Mouse (Mus musculus) spleen, adult 18-20 months (tissue): ENCODE data around the gene Plch1.

Experiments
- DNase-seq, 2 experiments: peaks; one replicate each; pipeline ENCODE4 v3.0.0; 2022; ENCODE audit warnings: mixed read lengths in 2 of 2

The Plch1 gene

DNA sequence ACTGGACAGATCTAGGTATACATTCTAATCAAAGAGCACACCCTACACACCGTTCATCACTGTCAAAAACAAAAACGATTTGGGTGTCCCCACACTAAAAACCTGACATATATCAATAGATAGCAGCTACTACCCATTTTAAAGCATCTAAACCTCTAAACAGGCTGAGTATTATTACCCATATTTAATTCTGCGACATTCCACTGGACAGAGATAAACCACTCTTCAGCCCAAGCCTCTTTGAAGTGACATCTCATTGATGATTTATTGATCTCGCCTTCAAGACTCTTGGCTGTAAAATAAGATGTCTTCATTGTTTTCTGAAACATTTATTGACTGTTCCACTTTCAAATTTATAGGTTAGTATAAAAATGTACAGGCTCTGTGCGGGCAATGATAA, 46.4 kb downstream of the Plch1 start:
- no peak for DNase-seq

DNA sequence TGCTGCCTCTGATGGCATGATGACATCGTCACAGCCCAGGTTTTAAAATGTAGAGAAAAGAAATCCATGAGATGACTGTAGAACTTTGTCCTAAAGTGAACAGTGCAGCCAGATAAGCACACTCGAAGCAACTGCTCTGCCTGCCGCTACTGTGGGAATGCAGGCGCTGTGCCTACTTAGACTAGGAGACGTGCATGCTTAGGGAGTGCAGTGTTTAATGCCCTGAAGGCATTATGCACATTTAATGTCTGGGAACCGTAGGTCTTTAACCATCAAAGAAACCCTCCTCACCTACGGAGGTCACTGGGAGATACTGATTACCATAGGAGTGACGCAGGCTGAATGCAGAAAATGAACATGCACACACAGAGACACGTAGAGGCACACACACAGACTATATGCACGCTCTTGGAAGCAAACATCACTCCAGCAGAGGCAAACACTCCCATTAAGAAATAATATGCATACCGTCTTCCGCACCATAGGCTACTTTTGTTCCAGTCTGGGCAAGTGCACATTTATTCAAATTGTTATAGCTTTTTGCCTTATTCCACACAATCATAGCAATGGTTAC, 48.1 kb downstream of the Plch1 start:
- no peak for DNase-seq

DNA sequence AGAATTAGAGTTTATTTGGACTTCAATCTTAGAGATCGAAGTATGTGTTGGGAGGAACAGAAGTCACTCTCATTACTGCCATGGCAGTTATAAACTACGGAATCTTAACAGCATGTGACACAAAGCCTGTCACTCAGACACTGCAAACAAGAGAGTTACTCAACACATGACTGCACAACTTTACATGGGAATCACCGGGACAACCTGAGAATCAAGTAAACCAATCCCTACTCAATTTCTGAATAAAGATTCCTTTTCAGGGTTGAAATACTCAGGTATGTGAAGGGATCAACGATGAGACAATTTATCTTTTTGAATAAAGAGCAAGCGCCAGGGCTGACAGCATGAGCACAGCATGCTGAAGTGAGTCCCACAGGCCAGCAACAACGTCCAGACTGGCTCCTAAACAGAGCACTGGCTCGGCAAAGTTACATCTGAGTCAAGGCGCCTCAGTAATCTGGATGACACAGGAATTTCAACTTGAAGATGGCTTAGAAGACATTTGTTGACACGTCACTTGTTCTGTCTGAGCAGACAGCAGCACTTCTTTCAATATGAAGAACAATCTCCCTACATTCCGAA, 49.4 kb downstream of the Plch1 start:
- DNase-seq, result no peak

DNA sequence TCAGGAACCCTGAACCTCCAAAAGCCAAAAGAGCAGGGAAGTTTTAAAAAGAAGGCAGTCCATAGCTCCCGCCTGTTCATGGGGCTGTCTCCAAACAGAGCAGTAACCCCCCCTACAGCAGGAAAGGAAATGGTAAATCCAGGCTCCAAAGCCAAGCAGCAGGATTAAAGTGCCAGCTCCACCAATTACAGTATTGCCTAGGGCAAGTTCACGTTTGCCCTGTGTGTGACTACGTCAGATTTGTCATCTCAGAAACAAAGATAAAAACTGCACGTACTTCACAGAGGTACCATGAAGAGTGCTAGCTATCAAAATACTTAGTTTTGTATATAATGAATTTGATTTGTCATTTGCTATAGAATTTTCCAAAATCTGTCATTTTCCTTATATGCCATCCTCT, 55.1 kb downstream of the Plch1 start:
- no peak for DNase-seq

DNA sequence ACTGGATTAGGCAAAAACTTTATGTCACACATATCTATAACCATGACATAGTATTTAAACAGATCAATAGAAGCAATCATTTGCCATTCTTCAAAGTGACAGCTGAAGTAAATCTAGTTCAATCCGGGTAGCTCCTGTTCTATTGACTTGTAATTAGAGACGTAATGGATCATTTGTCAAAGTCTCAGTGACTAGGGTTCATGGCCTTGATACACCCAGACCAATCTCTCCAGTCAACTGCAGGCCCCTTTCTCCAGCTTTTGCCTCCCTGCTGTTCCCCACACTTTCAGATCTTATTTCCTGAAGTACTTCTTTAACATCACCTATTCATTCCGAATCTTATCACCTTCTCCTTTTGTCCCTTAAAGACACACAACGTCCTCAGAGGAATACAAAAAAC, 56.8 kb downstream of the Plch1 start:
- DNase-seq, result no peak

DNA sequence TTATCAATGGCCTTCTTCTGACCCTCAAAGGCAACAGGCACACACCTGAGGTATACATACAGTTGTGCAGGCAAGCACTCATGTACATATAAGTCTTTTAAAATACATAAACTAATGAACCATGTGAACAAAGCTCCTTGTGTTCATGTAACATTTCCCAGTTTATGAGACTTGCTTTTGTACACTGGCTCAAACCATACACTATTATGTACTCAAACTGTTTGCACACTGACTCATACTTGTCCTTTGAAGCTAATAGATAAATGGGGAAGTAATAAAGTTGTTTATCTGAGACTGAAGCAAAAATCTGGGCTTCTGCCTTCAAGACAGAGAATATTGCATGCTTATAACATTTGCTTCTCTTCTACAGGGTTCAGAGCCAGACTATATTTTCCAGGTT, 61.5 kb downstream of the Plch1 start:
- no peak for DNase-seq

DNA sequence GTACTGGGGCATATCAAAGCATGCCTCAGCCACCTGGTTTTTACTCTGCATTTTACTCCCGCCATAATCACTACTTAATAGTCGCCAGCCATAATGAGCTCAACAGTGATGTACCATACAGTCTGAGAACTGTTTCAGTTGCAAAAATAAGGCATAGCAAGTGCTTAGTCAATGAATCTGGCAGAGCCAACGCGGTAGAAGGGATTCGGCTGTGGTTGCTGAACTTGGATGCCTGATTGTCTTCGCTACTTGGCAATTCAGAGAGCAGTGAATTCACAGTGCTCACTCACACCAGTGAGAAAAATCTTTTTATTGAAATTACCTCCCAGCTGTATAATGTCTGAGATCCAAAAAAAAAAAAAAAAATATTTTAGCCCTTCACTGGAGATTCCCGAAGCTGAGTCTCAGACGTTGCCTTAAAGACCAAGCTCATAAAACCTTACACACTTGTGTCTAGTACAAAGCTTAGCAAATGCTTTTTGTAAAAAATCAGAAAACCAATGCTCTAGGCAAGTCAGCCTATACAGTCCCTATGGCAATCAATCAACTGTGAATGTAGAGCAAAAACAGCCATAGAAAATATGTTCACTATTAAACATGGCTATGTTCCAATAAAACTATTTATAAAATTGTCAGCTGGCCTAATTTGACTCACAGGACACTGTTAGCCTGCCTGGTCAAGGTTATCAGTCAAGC, 62.2 kb downstream of the Plch1 start:
- no peak for DNase-seq

DNA sequence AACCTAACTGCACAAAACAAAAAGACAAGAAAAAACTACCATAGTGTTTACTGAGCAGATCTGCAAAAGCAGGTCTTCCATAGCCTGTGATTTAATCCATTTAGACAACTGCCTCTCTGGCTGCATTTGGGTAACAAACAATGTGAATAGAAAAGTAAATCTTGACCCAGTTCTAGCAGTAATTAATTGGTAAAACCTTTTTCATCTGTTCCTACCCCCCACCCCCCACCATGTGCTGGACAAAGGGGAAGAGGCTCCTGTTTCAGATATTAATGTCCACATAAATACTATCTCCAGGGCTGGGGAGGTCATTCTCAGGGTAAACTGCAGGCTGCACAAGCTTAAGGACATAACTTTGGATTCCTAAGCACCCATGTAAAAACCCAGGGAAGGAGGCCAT, 63.5 kb downstream of the Plch1 start:
- DNase-seq, result no peak

DNA sequence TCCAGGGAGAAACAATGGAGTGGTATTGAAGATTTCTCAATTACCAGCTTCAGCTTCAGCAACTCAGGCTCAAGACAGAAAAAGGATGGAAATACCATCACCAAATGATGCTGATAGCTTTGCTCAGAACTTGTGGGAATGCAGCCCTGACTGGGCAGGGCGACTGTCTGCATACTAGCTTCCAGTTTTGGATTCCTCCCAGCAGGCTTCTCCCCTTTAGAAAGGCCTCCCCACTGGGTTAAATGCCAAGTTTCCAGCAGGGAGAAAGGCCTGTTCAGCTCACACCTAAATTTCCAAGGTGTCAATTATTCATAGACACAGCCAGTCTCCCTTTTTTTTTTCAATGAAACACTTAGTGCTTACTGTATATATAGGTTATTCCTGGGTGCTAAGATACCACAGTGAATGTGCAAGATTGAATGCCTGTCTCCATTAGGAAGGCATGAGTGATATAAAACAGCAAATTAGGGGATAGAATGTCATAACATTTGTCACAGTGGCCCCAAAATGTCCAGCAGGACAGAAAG, 75.3 kb downstream of the Plch1 start:
- DNase-seq, result no peak

DNA sequence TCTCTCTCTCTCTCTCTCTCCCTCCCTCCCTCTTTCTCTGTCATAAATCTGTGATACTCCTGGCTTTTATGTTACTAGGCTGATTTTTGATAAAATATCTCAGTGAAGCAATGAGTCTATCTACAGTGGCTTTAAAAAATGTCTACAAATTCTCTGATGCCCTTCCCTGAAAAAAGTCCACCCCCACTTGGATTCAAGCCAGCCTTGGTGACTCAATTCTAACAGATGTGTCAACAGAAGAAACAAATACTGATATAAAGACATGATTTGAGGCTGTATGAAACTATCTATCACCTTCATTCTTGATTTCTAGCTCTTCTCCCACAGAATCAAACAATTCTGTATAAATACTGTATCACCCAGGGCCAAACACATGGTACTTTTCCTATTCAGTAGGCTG, 76.6 kb downstream of the Plch1 start:
- DNase-seq, result no peak

DNA sequence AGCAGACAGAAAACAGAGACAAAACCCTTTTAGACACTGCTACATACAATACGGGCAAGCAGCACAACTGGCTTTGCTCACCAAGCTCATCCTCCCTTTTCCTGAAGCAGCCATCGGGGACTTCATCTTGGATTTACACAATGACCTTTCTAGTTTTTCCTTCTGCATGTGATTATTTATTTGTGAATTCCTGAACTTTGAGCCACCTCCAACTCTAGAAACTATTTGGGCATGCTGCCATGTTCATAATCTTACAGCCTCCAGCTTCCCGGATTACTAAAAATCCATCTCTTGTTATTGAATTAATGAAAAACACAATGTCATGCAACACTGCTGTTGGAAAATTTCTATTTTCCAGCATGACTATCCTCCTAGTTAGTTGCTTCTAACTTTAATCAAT, 84.1 kb downstream of the Plch1 start:
- DNase-seq, result no peak

DNA sequence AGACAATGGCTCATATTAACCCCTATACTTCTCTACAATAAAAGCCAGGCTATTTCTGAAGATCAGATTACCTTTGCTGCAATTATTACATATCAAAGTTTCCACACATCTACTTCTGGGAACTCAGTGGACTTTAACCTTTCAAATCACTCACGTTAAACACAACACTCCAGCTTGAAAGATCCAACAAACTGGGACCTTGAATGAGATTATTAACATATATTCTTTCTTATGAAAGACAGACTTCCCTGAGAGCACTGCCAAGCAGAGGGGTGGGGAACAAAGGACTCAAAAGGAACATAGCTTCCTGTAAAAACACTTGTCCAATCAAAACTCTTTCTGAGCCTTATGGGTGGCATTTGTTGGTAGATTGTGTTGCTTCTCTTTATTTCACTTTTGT, 85.1 kb downstream of the Plch1 start:
- no peak for DNase-seq

DNA sequence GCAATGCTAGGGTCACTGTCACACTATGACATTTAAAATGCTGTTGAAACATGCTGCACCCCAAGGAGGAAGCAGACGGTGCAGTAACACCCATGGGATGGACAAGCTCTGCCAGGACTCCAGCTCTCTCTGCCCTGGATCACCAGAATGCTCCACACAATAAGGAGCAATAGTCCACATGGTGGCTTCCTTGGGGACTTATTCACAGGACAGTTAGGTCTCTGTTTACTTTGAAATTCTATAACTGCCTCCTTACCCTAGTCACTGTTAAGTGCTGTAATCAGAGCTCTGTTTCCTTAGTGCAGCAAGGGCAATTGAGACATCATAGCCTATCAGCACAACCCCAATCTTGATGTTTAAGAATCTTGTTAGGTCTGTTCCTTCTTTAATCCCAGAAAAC, 92.4 kb downstream of the Plch1 start:
- no peak for DNase-seq

DNA sequence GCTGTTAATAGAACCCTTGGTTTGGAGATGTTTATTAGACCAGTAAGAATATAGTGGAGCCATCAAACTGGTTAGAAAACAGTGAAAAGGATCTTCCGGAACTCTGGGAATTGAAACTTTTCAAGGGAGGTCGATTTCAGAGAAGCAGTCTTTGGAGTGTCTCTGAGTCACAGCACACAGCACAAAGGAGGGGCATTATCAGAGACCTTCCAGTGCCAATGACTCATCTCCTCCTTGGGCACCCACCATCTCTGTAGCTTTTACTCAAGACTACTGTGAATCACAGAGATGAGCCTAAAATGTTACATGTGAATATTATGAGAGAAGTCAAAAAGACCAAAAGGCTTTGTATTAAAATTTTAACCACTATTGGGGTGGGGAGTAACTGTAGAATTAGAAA, 93.8 kb downstream of the Plch1 start:
- DNase-seq, result no peak

DNA sequence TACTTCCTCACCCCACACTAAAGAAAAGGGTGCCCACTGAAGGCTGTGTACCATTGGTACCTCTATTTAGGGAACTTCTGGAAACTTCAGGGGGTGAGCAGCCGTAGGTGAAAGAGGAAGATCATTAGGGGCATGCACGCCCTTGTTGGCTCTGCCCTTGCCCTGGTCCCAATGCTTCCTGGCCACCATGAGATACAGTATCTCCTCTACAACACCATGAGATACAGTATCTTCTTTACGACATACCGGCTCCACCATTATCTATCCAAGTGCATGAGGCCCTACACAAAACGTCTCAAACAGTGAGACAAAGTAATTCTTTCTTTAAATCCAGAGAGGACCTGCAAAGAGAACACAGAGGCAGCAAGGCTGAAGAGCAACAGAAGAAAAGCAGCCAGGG, 98.6 kb downstream of the Plch1 start:
- no peak for DNase-seq

DNA sequence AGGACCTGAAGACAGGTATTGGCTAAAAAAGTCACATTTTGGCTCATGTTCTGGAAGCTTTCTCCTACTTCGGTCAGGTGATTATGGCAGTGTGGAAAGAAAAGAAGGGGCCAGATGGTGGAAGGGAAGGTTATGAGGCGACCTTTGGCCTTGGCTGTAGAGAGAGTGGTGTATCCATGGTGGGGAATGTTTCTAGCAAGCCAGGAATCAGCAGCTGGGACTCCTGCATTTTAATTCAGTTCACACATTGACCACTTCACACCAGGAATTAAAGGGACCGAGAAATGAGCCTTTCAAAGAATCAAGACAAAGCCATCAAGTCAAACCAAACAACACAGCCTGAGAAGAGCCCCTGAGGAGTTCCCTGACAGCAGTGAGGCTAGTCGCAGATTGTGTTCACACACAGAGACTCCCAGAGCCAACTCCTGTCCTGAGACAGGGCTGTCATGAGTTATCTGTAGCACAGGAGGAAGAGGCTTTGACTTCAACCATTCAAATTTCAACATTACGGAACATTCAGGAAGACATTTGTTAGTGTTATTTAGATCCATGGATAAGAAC, 112.4 kb downstream of the Plch1 start:
- DNase-seq, result no peak

DNA sequence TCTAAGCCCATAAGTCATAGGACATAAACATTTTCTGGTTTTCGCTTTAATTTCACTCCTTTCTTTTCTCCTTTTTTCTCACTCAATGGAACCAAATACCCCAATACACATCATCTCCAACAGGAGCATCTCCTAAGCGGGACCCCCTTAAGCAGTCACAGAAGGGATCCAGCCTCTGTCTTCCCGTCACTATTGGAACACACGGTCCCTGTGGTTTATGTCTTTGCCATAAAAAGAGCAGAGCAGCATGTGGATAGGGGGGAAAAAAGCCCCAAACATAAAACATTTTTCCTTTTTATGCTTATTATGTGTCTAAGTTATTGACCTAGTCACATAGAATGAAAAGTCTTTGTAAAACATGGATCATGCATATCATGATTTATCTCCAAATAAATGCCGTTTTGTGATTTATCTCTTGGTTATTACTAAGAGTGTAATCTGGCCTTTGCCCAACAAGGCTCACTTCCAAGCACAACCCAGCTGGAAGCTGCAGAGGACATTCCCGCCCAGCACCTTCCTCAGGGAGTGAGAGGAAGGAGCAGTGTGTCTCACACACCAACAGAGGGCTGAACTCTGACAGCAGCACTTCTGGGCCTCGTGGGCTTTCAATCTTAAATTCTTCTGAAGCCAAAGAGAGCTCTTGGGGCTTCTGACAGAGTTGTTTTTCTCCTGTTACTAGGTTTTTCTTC, 126.5 kb downstream of the Plch1 start:
- no peak for DNase-seq

DNA sequence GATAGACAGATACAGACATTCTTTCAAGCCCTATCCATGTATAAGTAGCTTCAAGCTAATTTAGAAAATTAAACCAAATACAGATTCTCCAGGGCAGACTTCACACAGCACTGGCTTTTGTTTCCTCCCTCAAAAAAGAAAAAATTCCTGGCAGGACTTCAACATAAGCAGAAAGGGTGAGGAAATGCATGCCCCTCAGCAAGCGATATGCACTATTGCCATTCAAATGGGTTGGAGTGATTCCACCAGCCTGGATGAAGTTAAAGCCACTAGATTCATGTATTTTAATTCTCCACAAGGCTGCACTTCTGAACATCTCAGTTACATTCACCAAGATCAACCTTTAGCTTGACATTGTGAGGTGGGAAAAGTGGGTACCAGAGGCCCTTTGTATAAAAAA, 138.5 kb downstream of the Plch1 start:
- no peak for DNase-seq

DNA sequence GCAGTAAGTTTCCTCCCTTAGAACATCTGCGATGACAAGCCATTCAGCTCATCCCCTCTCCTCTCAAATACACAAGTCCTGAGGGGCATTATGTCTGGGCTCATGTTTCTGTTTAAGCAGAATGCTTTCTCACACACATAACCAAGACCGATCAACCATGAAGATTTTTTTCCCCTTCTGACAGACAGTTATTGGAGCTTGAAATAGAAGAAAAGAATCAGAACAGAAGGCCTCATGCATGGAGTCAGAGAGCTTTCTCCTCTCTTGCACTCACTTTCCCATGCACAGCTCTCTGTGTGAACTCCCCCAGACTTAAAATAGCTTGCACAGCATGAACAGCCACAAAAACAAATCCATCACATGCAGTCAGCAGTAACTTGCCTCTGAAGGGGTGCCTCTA, 159.2 kb downstream of the Plch1 start:
- no peak for DNase-seq

DNA sequence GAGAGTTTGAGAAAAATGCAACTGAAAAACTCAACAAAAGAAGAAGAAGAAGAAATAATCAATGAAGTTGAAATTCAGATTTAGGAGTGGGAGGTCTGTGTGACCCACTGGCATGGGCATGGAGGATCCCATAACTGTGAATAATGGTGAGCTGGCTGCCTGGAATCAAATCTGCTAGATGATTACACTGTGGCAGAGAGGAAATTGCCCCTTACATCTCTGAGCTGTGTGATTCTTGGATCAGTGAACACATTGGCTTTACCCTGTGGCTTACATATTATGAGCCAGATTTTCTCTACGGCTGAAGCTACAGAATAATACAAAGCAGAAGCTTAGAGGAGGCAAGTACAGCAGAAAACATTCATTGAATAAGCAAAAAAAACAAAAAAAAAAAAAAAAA, 170.9 kb downstream of the Plch1 start:
- no peak for DNase-seq

DNA sequence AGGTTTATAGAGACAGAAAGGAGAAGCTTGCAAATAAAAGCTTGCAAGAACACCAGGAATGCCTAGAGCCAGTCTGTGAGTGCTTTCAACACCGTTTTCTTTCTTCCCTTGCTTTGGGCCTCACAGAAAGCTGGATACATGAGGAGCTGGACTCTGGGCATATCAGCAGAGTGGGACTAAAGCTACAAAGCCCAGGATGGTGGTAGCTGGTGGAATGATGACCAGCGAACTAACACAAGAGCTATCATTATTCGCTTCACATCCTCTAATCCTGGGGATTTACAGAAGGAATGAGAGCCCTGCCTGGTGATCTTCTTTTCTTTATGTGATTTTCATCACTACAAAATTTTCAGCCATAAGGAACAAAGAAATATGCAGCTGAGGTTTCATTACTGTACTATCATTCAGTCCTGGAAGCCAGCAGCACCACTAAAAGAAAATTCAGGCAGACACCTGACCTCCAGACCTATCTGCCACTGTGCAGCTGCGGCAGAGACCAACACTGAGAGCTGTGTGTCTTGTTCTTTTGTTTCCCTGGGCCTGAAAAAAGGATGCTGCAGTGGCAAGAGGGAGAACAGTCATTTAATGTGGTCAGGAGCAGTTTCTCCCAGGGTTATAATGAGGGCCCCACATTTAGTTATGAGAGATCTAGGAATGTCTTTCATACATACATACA, 172.5 kb downstream of the Plch1 start:
- DNase-seq, result no peak

DNA sequence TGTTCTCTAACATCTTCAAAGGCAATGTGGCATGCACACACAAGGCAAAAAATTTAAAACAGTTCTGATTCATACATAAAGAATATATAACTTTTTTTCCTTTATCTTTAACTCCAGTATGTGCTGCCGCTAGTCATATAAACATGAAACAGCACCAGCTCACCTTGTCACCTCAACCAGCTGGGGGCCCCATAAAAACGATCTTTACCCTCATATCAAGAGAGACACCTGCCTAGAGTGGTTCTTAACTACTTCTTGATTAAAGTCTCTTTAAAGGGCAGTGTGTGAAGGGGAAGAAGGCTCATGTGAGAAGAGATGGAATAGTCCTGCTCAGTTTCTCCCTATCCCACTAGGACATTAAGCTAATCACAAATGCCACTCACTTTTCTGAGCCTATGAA, 205.6 kb downstream of the Plch1 start:
- no peak for DNase-seq

DNA sequence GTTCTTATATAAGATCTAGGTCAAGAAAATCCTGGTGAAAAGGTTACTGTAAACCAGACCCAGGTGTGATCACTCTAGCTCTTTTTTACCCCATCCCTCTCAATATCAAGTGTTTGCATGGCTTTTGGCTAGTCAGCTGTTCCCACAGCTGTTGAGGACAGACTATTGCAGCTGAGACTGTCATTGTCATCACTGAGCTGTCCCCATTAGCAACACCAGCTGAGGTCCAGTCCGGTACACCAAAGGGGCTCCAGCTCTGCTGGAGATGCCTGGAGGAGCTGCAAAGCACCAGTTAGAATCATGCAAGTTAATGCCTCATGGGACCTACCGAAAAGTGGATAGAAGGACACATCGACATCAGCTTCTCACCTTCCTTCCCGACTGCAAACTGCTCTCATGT, 206.5 kb downstream of the Plch1 start:
- no peak for DNase-seq
